Mouse (Mus musculus) stomach, postnatal 0 days (tissue): ENCODE results near the gene Natd1. TPM values are rescaled to one million over a fixed set of nuclear protein-coding genes. Genes with fewer than 3 reads are reported as not detected.

Source experiments
- ATAC-seq: fragments of 200-750 bp; cut with Nextera tagmentation; 2 replicates; pipeline ENCODE4 v1.8.0; 2017; ENCODE audit not compliant: low FRiP score, low TSS enrichment
- DNase-seq: peaks from one replicate; pipeline ENCODE4 v3.0.0-alpha.2; 2016; ENCODE audit warnings: low spot score
- H3K27ac ChIP-seq: fragments of 300-500 bp; sonication (generic); replicated peaks from 2 replicates; pipeline ENCODE4 v1.5.1; 2014; ENCODE audit warnings: mild to moderate bottlenecking, control low read depth
- H3K27me3 ChIP-seq: fragments of 300-500 bp; sonication (generic); 2 replicates; pipeline ENCODE4 v1.6.1; 2014; ENCODE audit warnings: low read length; ENCODE audit not compliant: control insufficient read depth, insufficient read depth
- H3K36me3 ChIP-seq: fragments of 300-500 bp; sonication (generic); 2 replicates; pipeline ENCODE4 v1.6.1; 2014; ENCODE audit warnings: low read length, mixed read lengths; ENCODE audit not compliant: control insufficient read depth, insufficient read depth
- H3K4me1 ChIP-seq: fragments of 300-500 bp; sonication (generic); replicated peaks from 2 replicates; pipeline ENCODE4 v1.6.1; 2014; ENCODE audit warnings: antibody characterized with exemption; ENCODE audit not compliant: control insufficient read depth, insufficient read depth
- H3K4me2 ChIP-seq: fragments of 300-500 bp; sonication (generic); replicated peaks from 2 replicates; pipeline ENCODE4 v1.6.1; 2014; ENCODE audit warnings: low read depth, mild to moderate bottlenecking, control low read depth, moderate library complexity
- H3K4me3 ChIP-seq: fragments of 300-500 bp; sonication (generic); 2 replicates; pipeline ENCODE4 v1.5.1; 2014; ENCODE audit warnings: low read depth, low read length, control low read depth
- H3K9ac ChIP-seq: fragments of 300-500 bp; sonication (generic); 2 replicates; pipeline ENCODE4 v1.6.1; 2014; ENCODE audit warnings: mild to moderate bottlenecking, low read length, control low read depth, mixed read lengths
- H3K9me3 ChIP-seq: fragments of 300-500 bp; sonication (generic); 2 replicates; pipeline ENCODE4 v1.6.1; 2016; ENCODE audit warnings: low read length; ENCODE audit not compliant: control insufficient read depth
- CTCF ChIP-seq: IDR thresholded peaks from 2 replicates; pipeline ENCODE4 v1.5.1; 2016; ENCODE audit warnings: antibody characterized with exemption, low read depth, mild to moderate bottlenecking, moderate library complexity
- EP300 ChIP-seq: optimal IDR thresholded peaks from 2 replicates; pipeline ENCODE3; 2016; ENCODE audit warnings: antibody characterized with exemption
- WGBS: fragments of 180-500 bp; shearing (Covaris S2); extraction: QIAGEN DNeasy Blood & Tissue Kit; methylation state at CpG from one replicate; pipeline ENCODE4 v1.1.7; 2014; 5-methylcytosine and 5-hydroxymethylcytosine counted together
- polyA plus RNA-seq: library from polyadenylated mRNA; unstranded; fragments of >200 nt; fragmentation: Nextera tagmentation; extraction: Ambion mirVana; gene quantifications from 2 replicates; pipeline ENCODE4 v1.2.1, GENCODE M21; 2015

Natd1 gene
- polyA plus RNA-seq = 6.7 and 8.3 TPM in 2 replicates

DNA sequence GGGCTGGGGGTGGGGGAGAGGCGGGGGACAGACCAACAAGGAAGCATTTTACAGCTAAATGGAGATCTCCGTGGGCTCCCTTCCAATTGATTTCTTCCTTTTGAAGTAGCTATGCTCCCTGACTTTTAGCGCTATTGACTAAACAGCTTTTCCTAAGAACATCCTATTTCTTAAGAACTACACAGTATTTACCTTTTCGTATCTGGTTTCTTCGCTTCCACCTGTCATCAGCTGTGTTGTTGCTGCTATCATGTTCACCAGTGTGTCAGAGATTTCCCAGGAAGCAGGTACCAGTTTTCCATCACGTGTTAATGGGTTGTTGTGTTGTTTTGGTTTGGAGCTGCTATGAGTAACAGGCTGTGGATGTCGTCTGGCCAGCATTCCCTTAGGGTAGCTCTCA is at the start of gene Natd1:
Gene Natd1 (minus strand): TSS at position 260 of the 400 bp plus-strand sequence.
- H3K27me3 ChIP-seq = no peaks in the 10 kb centered on the region
- H3K4me3 ChIP-seq = peak within 1 kb of the TSS; percentile 76
- H3K4me1 ChIP-seq = peaks cover 6% of the 10 kb centered on the region
- H3K36me3 ChIP-seq = no peaks in the 10 kb centered on the region
- ATAC-seq (no peak), DNase-seq (no peak)
- WGBS = 26% methylated on average over 7 of the region's 7 CpGs
- TF ChIP-seq EP300 (no peak), CTCF (no peak)
- H3K27ac ChIP-seq = peak within 1 kb of the TSS; percentile 78
- peak within 1 kb of the TSS; percentile 82 for H3K4me2 ChIP-seq
- H3K9me3 ChIP-seq = no peaks in the 10 kb centered on the region
- H3K9ac ChIP-seq = peak within 1 kb of the TSS; percentile 82

DNA sequence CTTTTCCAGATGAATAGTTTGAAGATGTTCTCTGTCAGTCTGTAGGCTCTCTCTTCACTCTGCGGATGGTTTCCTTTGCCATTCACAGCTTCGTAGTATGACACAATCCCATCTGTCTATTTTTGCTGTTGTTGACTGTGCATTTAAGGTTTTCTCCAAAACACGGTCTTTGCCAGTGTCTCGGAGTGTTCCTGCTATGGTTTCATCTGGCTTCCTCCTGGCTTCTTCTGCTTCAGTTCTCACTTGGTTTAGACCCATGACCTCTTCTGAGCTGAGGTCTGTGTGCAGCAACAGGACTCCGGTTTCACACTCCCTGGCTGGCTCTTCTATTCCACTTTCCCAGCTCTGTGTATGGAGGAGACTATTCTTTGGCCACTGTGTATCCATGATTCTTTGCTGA is 48.2 kb upstream of the Natd1 start:
- no peak overlapping the region for H3K4me3 ChIP-seq
- no peak for TF ChIP-seq EP300
- H3K4me2 ChIP-seq = no peak overlapping the region
- H3K27ac ChIP-seq = no peak overlapping the region
- no peaks in the 10 kb centered on the region for H3K36me3 ChIP-seq
- 82% methylated on average over 5 of the region's 5 CpGs for WGBS
- no peaks in the 10 kb centered on the region for H3K27me3 ChIP-seq
- H3K4me1 ChIP-seq = no peaks in the 10 kb centered on the region
- no peak for DNase-seq
- H3K9ac ChIP-seq = no peak overlapping the region
- H3K9me3 ChIP-seq = no peaks in the 10 kb centered on the region
- no peak for ATAC-seq

DNA sequence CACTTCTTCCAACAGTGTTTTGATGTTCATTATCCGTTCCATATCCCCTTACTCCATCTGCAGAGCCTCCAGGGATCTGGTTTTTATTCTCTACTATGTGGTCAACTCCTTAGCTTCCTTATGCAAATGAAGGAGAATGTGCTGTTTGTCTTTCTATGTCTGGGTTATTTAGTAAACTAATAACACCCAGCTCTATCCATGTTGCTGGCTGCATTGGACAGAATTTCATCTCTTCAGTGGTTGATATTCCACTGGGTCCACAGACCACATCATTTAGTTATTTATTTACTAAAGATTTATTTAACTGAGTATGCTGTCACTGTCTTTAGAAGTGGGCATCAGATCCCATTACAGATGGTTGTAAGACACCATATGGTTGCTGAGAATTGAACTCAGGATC is 46.6 kb upstream of the Natd1 start:
- no peak overlapping the region for H3K4me2 ChIP-seq
- WGBS = 50% methylated on average over 1 of the region's 1 CpGs
- TF ChIP-seq EP300 (no peak), CTCF (no peak)
- ATAC-seq = no peak
- no peaks in the 10 kb centered on the region for H3K9me3 ChIP-seq
- no peak overlapping the region for H3K9ac ChIP-seq
- H3K36me3 ChIP-seq = no peaks in the 10 kb centered on the region
- no peaks in the 10 kb centered on the region for H3K27me3 ChIP-seq
- no peaks in the 10 kb centered on the region for H3K4me1 ChIP-seq
- DNase-seq = no peak
- no peak overlapping the region for H3K4me3 ChIP-seq
- no peak overlapping the region for H3K27ac ChIP-seq

DNA sequence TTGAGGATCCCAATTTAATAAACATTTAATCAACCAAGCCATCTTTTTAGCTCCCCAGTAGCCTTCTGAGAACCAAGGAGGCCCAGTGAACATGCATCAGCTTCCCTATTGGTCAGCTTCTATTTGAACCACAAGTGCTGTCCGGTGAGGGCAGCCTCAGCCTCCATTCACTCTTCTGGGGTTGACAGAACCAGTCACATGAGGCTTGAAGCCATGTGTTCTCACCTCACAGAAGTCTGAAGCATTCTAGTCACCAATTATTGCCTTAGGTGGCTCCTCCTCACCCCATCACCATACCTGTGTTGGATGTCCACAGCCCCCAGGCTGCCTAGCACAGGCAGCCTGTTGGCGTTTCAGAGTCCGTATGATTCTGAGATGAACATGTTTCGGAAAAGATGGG is 44.4 kb upstream of the Natd1 start:
- no peaks in the 10 kb centered on the region for H3K27me3 ChIP-seq
- 88% methylated on average over 4 of the region's 4 CpGs for WGBS
- H3K9ac ChIP-seq = no peak overlapping the region
- H3K4me2 ChIP-seq = no peak overlapping the region
- H3K36me3 ChIP-seq = no peaks in the 10 kb centered on the region
- H3K4me3 ChIP-seq = no peak overlapping the region
- no peak for DNase-seq
- H3K4me1 ChIP-seq = no peaks in the 10 kb centered on the region
- H3K27ac ChIP-seq = no peak overlapping the region
- no peak for ATAC-seq
- TF ChIP-seq CTCF (no peak), EP300 (no peak)
- no peaks in the 10 kb centered on the region for H3K9me3 ChIP-seq

DNA sequence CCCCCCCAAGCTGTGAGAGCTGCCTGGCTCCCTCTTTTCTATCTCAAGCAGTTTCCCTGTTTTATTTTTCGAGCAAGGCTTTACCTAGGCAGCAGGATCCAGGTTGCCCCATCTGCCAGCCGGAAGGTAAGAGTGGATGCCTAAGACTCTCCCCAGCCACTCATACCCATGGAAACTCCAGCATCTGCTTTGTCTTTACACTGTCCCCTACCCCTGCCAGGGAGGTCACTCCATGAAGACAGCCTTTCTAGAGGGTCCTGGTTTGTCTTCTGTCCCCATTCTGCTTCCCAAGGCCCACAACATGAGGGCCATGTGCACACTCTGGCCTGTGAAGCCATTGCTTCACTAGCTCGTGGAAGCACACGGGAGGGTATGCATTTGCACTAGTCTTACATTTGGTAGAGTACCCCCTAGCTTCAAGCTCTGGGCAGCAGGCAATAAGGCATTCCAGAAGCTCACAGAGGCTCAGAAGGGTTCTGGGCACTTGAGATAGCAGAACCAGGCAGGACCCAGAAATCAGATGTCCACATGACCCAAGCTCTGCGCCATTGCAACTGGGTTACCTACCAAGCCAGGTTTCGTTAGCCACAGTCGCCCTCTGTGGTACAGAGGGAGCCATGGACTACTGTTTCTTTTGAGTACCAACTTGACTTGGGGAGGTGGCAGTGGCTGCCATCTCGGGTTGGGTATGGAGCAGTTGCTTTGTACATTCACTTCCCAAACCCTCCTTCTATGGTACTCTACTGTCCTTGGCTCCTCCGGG is 41.3 kb upstream of the Natd1 start:
- TF ChIP-seq CTCF (no peak), EP300 (no peak)
- no peak for ATAC-seq
- no peaks in the 10 kb centered on the region for H3K9me3 ChIP-seq
- peaks cover 13% of the 10 kb centered on the region for H3K36me3 ChIP-seq
- no peaks in the 10 kb centered on the region for H3K27me3 ChIP-seq
- no peak overlapping the region for H3K4me2 ChIP-seq
- no peak overlapping the region for H3K27ac ChIP-seq
- DNase-seq = no peak
- 82% methylated on average over 9 of the region's 9 CpGs for WGBS
- no peak overlapping the region for H3K4me3 ChIP-seq
- no peak overlapping the region for H3K9ac ChIP-seq
- no peaks in the 10 kb centered on the region for H3K4me1 ChIP-seq

DNA sequence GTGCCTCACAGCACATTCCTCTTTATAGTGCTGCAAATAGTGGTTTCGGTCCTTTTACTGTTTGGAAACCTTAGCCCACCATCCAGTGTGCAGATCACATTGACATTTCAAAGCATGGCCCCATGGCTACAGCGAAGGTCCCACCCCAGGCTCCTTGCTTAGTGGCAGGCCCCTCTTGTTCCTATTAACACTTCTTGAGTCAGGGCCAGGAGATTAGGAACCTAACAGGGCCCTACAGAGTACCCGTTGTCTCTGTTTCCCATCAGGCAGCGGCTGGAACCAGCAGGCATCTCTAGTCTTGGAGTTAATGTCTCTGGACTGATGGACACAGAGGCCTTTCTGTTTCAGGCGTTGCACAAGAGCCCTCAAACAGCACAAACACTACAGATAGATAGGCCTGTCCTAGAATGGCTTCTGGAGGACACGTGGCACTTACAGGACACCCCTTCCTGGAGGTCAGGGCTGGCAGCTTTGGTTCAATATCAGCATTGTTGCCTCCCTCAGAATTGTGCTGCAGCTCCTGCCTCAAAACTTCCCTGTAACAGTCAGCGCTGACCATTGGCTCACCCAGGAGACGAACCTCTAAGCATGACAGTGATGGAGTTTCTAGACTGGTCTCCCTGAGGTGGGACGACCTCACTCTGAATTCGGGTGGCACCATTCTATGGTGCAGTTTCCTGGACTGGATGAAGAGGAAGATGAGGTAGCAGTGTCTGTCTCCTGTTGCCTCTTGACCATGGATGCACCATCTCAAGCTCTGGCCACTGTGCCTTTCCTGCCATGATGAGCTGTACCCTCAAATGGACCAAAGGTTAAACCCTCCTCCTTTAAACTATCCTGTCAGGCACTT is 39.9 kb upstream of the Natd1 start:
- no peaks in the 10 kb centered on the region for H3K27me3 ChIP-seq
- H3K9ac ChIP-seq = no peak overlapping the region
- no peak overlapping the region for H3K4me3 ChIP-seq
- 80% methylated on average over 10 of the region's 10 CpGs for WGBS
- no peaks in the 10 kb centered on the region for H3K9me3 ChIP-seq
- H3K27ac ChIP-seq = no peak overlapping the region
- no peaks in the 10 kb centered on the region for H3K4me1 ChIP-seq
- H3K36me3 ChIP-seq = peaks cover 15% of the 10 kb centered on the region
- no peak for DNase-seq
- ATAC-seq = peak; percentile 9; the same call in 1 of the 2 replicates
- no peak overlapping the region for H3K4me2 ChIP-seq
- TF ChIP-seq CTCF (no peak), EP300 (no peak)
